Mouse (Mus musculus): ENCODE data around the gene Samd4. TPM values are rescaled to one million over a fixed set of nuclear protein-coding genes. Genes with fewer than 3 reads are reported as not detected.

The Samd4 gene
- total and polyA plus RNA-seq, 2 experiments from 2014 or later: 5.1 to 16.0 TPM

GRCm38 (mm10) chr14:47015618-47016017 lies 133.0 kb downstream of the Samd4 start:
- DNase-seq (ENCODE audit: low spot score): no peak
- Histone ChIP-seq H3K36me3 (ENCODE audit: insufficient read depth, low read length) (no peaks in the 10 kb centered on the region), H3K27me3 (ENCODE audit: insufficient read depth, low read length) (no peaks in the 10 kb centered on the region), H3K27ac (ENCODE audit: low read depth, low read length) (no peak overlapping the region), H3K4me3 (ENCODE audit: low read depth, low read length) (no peak overlapping the region), H3K9me3 (ENCODE audit: low read length) (no peaks in the 10 kb centered on the region), H3K4me2 (ENCODE audit: low read depth, low read length, poor library complexity, severe bottlenecking) (no peak overlapping the region), H3K9ac (replicated peaks; ENCODE audit: low read length, poor library complexity, severe bottlenecking) (no peak overlapping the region), H3K4me1 (ENCODE audit: insufficient read depth, low read length) (no peaks in the 10 kb centered on the region)
- ATAC-seq (ENCODE audit: low FRiP score): no peak
- TF ChIP-seq CTCF (IDR thresholded peaks at IDR 0.05): no peak
- WGBS: 89% methylated on average over 3 of the region's 3 CpGs

- no peak for ATAC-seq (ENCODE audit: low FRiP score)
- Histone ChIP-seq H3K4me3 (ENCODE audit: low read depth, low read length) (no peak overlapping the region), H3K9ac (replicated peaks; ENCODE audit: low read length, poor library complexity, severe bottlenecking) (no peak overlapping the region), H3K27me3 (ENCODE audit: insufficient read depth, low read length) (no peaks in the 10 kb centered on the region), H3K4me1 (ENCODE audit: insufficient read depth, low read length) (no peaks in the 10 kb centered on the region), H3K4me2 (ENCODE audit: low read depth, low read length, poor library complexity, severe bottlenecking) (no peak overlapping the region), H3K27ac (ENCODE audit: low read depth, low read length) (no peak overlapping the region), H3K9me3 (ENCODE audit: low read length) (no peaks in the 10 kb centered on the region), H3K36me3 (ENCODE audit: insufficient read depth, low read length) (no peaks in the 10 kb centered on the region)
- TF ChIP-seq CTCF (IDR thresholded peaks at IDR 0.05): no peak
- WGBS: 93% methylated on average over 3 of the region's 3 CpGs
- DNase-seq (ENCODE audit: low spot score): no peak
These were observed 135.0 kb downstream of the Samd4 start for GRCm38 (mm10) chr14:47017658-47018057.

GRCm38 (mm10) chr14:47020886-47021285 lies 138.2 kb downstream of the Samd4 start:
- 66% methylated on average over 10 of the region's 10 CpGs for WGBS
- Histone ChIP-seq H3K9ac (replicated peaks; ENCODE audit: low read length, poor library complexity, severe bottlenecking) (no peak overlapping the region), H3K27ac (ENCODE audit: low read depth, low read length) (no peak overlapping the region), H3K9me3 (ENCODE audit: low read length) (no peaks in the 10 kb centered on the region), H3K4me3 (ENCODE audit: low read depth, low read length) (no peak overlapping the region), H3K27me3 (ENCODE audit: insufficient read depth, low read length) (no peaks in the 10 kb centered on the region), H3K4me1 (ENCODE audit: insufficient read depth, low read length) (no peaks in the 10 kb centered on the region), H3K4me2 (ENCODE audit: low read depth, low read length, poor library complexity, severe bottlenecking) (no peak overlapping the region), H3K36me3 (ENCODE audit: insufficient read depth, low read length) (no peaks in the 10 kb centered on the region)
- TF ChIP-seq CTCF (IDR thresholded peaks at IDR 0.05): no peak
- DNase-seq (ENCODE audit: low spot score) (no peak), ATAC-seq (ENCODE audit: low FRiP score) (no peak)

GRCm38 (mm10) chr14:47023529-47023928 lies 140.9 kb downstream of the Samd4 start:
- H3K27me3 ChIP-seq (ENCODE audit: insufficient read depth, low read length): no peaks in the 10 kb centered on the region
- H3K4me1 ChIP-seq (ENCODE audit: insufficient read depth, low read length): no peaks in the 10 kb centered on the region
- H3K4me3 ChIP-seq (ENCODE audit: low read depth, low read length): no peak overlapping the region
- WGBS: 93% methylated on average over 9 of the region's 9 CpGs
- H3K9ac ChIP-seq (replicated peaks; ENCODE audit: low read length, poor library complexity, severe bottlenecking): no peak overlapping the region
- H3K9me3 ChIP-seq (ENCODE audit: low read length): no peaks in the 10 kb centered on the region
- no peak for TF ChIP-seq CTCF (IDR thresholded peaks at IDR 0.05)
- H3K4me2 ChIP-seq (ENCODE audit: low read depth, low read length, poor library complexity, severe bottlenecking): no peak overlapping the region
- ATAC-seq (ENCODE audit: low FRiP score): no peak
- H3K27ac ChIP-seq (ENCODE audit: low read depth, low read length): no peak overlapping the region
- no peak for DNase-seq (ENCODE audit: low spot score)
- H3K36me3 ChIP-seq (ENCODE audit: insufficient read depth, low read length): no peaks in the 10 kb centered on the region

- no peak overlapping the region for H3K27ac ChIP-seq (ENCODE audit: low read depth, low read length)
- no peaks in the 10 kb centered on the region for H3K9me3 ChIP-seq (ENCODE audit: low read length)
- no peak for TF ChIP-seq CTCF (IDR thresholded peaks at IDR 0.05)
- H3K4me2 ChIP-seq (ENCODE audit: low read depth, low read length, poor library complexity, severe bottlenecking): no peak overlapping the region
- H3K4me3 ChIP-seq (ENCODE audit: low read depth, low read length): no peak overlapping the region
- no peaks in the 10 kb centered on the region for H3K4me1 ChIP-seq (ENCODE audit: insufficient read depth, low read length)
- DNase-seq (ENCODE audit: low spot score) (no peak), ATAC-seq (ENCODE audit: low FRiP score) (no peak)
- H3K36me3 ChIP-seq (ENCODE audit: insufficient read depth, low read length): no peaks in the 10 kb centered on the region
- H3K9ac ChIP-seq (replicated peaks; ENCODE audit: low read length, poor library complexity, severe bottlenecking): no peak overlapping the region
- WGBS: 72% methylated on average over 6 of the region's 6 CpGs
- H3K27me3 ChIP-seq (ENCODE audit: insufficient read depth, low read length): no peaks in the 10 kb centered on the region
These were observed 144.9 kb downstream of the Samd4 start for GRCm38 (mm10) chr14:47027431-47028118.

GRCm38 (mm10) chr14:47031542-47031941 lies 148.9 kb downstream of the Samd4 start:
- no peak overlapping the region for H3K9ac ChIP-seq (replicated peaks; ENCODE audit: low read length, poor library complexity, severe bottlenecking)
- no peak overlapping the region for H3K27ac ChIP-seq (ENCODE audit: low read depth, low read length)
- no peaks in the 10 kb centered on the region for H3K4me1 ChIP-seq (ENCODE audit: insufficient read depth, low read length)
- no peak for TF ChIP-seq CTCF (IDR thresholded peaks at IDR 0.05)
- H3K4me3 ChIP-seq (ENCODE audit: low read depth, low read length): no peak overlapping the region
- ATAC-seq (ENCODE audit: low FRiP score) (no peak), DNase-seq (ENCODE audit: low spot score) (no peak)
- H3K4me2 ChIP-seq (ENCODE audit: low read depth, low read length, poor library complexity, severe bottlenecking): no peak overlapping the region
- no peaks in the 10 kb centered on the region for H3K9me3 ChIP-seq (ENCODE audit: low read length)
- no peaks in the 10 kb centered on the region for H3K36me3 ChIP-seq (ENCODE audit: insufficient read depth, low read length)
- 87% methylated on average over 2 of the region's 2 CpGs for WGBS
- no peaks in the 10 kb centered on the region for H3K27me3 ChIP-seq (ENCODE audit: insufficient read depth, low read length)

All from midbrain, postnatal 0 days (tissue).